Mouse (Mus musculus): Measurements from ENCODE around the gene Mybl2. TPM values are rescaled to one million over a fixed set of nuclear protein-coding genes. Genes with fewer than 3 reads are reported as not detected.

The Mybl2 gene
- polyA plus RNA-seq, 1 experiment from 2014 or later = 16.0 TPM

- Histone ChIP-seq H3K9me3 (ENCODE audit: control insufficient read depth, low read length) (no peaks in the 10 kb centered on the region), H3K4me1 (ENCODE audit: control insufficient read depth, insufficient read depth, low read length) (no peaks in the 10 kb centered on the region), H3K4me2 (ENCODE audit: low read depth, low read length) (no peak overlapping the region), H3K9ac (ENCODE audit: low read depth, low read length) (no peak overlapping the region), H3K36me3 (ENCODE audit: control insufficient read depth, insufficient read depth, low read length) (peaks cover 17% of the 10 kb centered on the region; the same call in 1 of the 2 replicates), H3K4me3 (ENCODE audit: low read depth, low read length) (no peak overlapping the region), H3K27ac (replicated peaks; ENCODE audit: low read depth, low read length) (no peak overlapping the region), H3K27me3 (replicated peaks; ENCODE audit: control insufficient read depth, insufficient read depth, low read length) (no peaks in the 10 kb centered on the region)
- DNase-seq (ENCODE audit: low spot score) = no peak
- no peak for ATAC-seq (ENCODE audit: low read depth)
- 92% methylated on average over 12 of the region's 12 CpGs for WGBS
Observed at GRCm38 (mm10) chr2:163074808-163075207, 20.3 kb downstream of the Mybl2 start.

- no peak for ATAC-seq (ENCODE audit: low read depth)
- H3K4me3 ChIP-seq (ENCODE audit: low read depth, low read length) = no peak overlapping the region
- no peaks in the 10 kb centered on the region for H3K9me3 ChIP-seq (ENCODE audit: control insufficient read depth, low read length)
- H3K9ac ChIP-seq (ENCODE audit: low read depth, low read length) = no peak overlapping the region
- no peaks in the 10 kb centered on the region for H3K4me1 ChIP-seq (ENCODE audit: control insufficient read depth, insufficient read depth, low read length)
- peaks cover 18% of the 10 kb centered on the region; the same call in 1 of the 2 replicates for H3K36me3 ChIP-seq (ENCODE audit: control insufficient read depth, insufficient read depth, low read length)
- no peaks in the 10 kb centered on the region for H3K27me3 ChIP-seq (replicated peaks; ENCODE audit: control insufficient read depth, insufficient read depth, low read length)
- H3K27ac ChIP-seq (replicated peaks; ENCODE audit: low read depth, low read length) = no peak overlapping the region
- WGBS = 65% methylated on average over 3 of the region's 3 CpGs
- no peak overlapping the region for H3K4me2 ChIP-seq (ENCODE audit: low read depth, low read length)
- peak; percentile 10 for DNase-seq (ENCODE audit: low spot score)
Observed at GRCm38 (mm10) chr2:163075234-163075633, 20.7 kb downstream of the Mybl2 start.

GRCm38 (mm10) chr2:163079041-163079440, 24.6 kb downstream of the Mybl2 start:
- Histone ChIP-seq H3K9me3 (ENCODE audit: control insufficient read depth, low read length) (no peaks in the 10 kb centered on the region), H3K4me2 (ENCODE audit: low read depth, low read length) (no peak overlapping the region), H3K27me3 (replicated peaks; ENCODE audit: control insufficient read depth, insufficient read depth, low read length) (no peaks in the 10 kb centered on the region), H3K4me1 (ENCODE audit: control insufficient read depth, insufficient read depth, low read length) (no peaks in the 10 kb centered on the region), H3K36me3 (ENCODE audit: control insufficient read depth, insufficient read depth, low read length) (peaks cover 17% of the 10 kb centered on the region; the same call in 1 of the 2 replicates), H3K9ac (ENCODE audit: low read depth, low read length) (no peak overlapping the region), H3K4me3 (ENCODE audit: low read depth, low read length) (no peak overlapping the region), H3K27ac (replicated peaks; ENCODE audit: low read depth, low read length) (no peak overlapping the region)
- no peak for DNase-seq (ENCODE audit: low spot score)
- ATAC-seq (ENCODE audit: low read depth) = no peak
- WGBS = 93% methylated on average over 4 of the region's 4 CpGs

GRCm38 (mm10) chr2:163082591-163082990, 28.1 kb downstream of the Mybl2 start:
- 78% methylated on average over 2 of the region's 5 CpGs for WGBS
- no peaks in the 10 kb centered on the region for H3K9me3 ChIP-seq (ENCODE audit: control insufficient read depth, low read length)
- DNase-seq (ENCODE audit: low spot score) = no peak
- H3K27me3 ChIP-seq (replicated peaks; ENCODE audit: control insufficient read depth, insufficient read depth, low read length) = no peaks in the 10 kb centered on the region
- H3K4me1 ChIP-seq (ENCODE audit: control insufficient read depth, insufficient read depth, low read length) = no peaks in the 10 kb centered on the region
- H3K36me3 ChIP-seq (ENCODE audit: control insufficient read depth, insufficient read depth, low read length) = peaks cover 12% of the 10 kb centered on the region; the same call in 1 of the 2 replicates
- H3K9ac ChIP-seq (ENCODE audit: low read depth, low read length) = no peak overlapping the region
- H3K27ac ChIP-seq (replicated peaks; ENCODE audit: low read depth, low read length) = no peak overlapping the region
- H3K4me3 ChIP-seq (ENCODE audit: low read depth, low read length) = no peak overlapping the region
- no peak overlapping the region for H3K4me2 ChIP-seq (ENCODE audit: low read depth, low read length)
- ATAC-seq (ENCODE audit: low read depth) = no peak

- Histone ChIP-seq H3K9ac (ENCODE audit: low read depth, low read length) (no peak overlapping the region), H3K4me2 (ENCODE audit: low read depth, low read length) (no peak overlapping the region), H3K4me1 (ENCODE audit: control insufficient read depth, insufficient read depth, low read length) (no peaks in the 10 kb centered on the region), H3K9me3 (ENCODE audit: control insufficient read depth, low read length) (no peaks in the 10 kb centered on the region), H3K27me3 (replicated peaks; ENCODE audit: control insufficient read depth, insufficient read depth, low read length) (no peaks in the 10 kb centered on the region), H3K27ac (replicated peaks; ENCODE audit: low read depth, low read length) (no peak overlapping the region), H3K36me3 (ENCODE audit: control insufficient read depth, insufficient read depth, low read length) (peaks cover 12% of the 10 kb centered on the region; the same call in 1 of the 2 replicates), H3K4me3 (ENCODE audit: low read depth, low read length) (no peak overlapping the region)
- ATAC-seq (ENCODE audit: low read depth) (no peak), DNase-seq (ENCODE audit: low spot score) (no peak)
- WGBS = 100% methylated on average over 3 of the region's 3 CpGs
Observed at GRCm38 (mm10) chr2:163084519-163084918, 30.0 kb downstream of the Mybl2 start.

GRCm38 (mm10) chr2:163085047-163085446, 30.6 kb downstream of the Mybl2 start:
- Histone ChIP-seq H3K36me3 (ENCODE audit: control insufficient read depth, insufficient read depth, low read length) (peaks cover 9% of the 10 kb centered on the region; the same call in 1 of the 2 replicates), H3K4me2 (ENCODE audit: low read depth, low read length) (no peak overlapping the region), H3K4me3 (ENCODE audit: low read depth, low read length) (no peak overlapping the region), H3K9ac (ENCODE audit: low read depth, low read length) (no peak overlapping the region), H3K27me3 (replicated peaks; ENCODE audit: control insufficient read depth, insufficient read depth, low read length) (no peaks in the 10 kb centered on the region), H3K9me3 (ENCODE audit: control insufficient read depth, low read length) (no peaks in the 10 kb centered on the region), H3K27ac (replicated peaks; ENCODE audit: low read depth, low read length) (no peak overlapping the region), H3K4me1 (ENCODE audit: control insufficient read depth, insufficient read depth, low read length) (no peaks in the 10 kb centered on the region)
- DNase-seq (ENCODE audit: low spot score) = no peak
- WGBS = 82% methylated on average over 6 of the region's 6 CpGs
- no peak for ATAC-seq (ENCODE audit: low read depth)

GRCm38 (mm10) chr2:163086561-163086960, 32.1 kb downstream of the Mybl2 start:
- ATAC-seq (ENCODE audit: low read depth) (no peak), DNase-seq (ENCODE audit: low spot score) (no peak)
- Histone ChIP-seq H3K36me3 (ENCODE audit: control insufficient read depth, insufficient read depth, low read length) (peaks cover 9% of the 10 kb centered on the region; the same call in 1 of the 2 replicates), H3K27me3 (replicated peaks; ENCODE audit: control insufficient read depth, insufficient read depth, low read length) (no peaks in the 10 kb centered on the region), H3K9me3 (ENCODE audit: control insufficient read depth, low read length) (no peaks in the 10 kb centered on the region), H3K4me3 (ENCODE audit: low read depth, low read length) (no peak overlapping the region), H3K9ac (ENCODE audit: low read depth, low read length) (no peak overlapping the region), H3K27ac (replicated peaks; ENCODE audit: low read depth, low read length) (no peak overlapping the region), H3K4me1 (ENCODE audit: control insufficient read depth, insufficient read depth, low read length) (no peaks in the 10 kb centered on the region), H3K4me2 (ENCODE audit: low read depth, low read length) (no peak overlapping the region)
- WGBS = 76% methylated on average over 8 of the region's 8 CpGs

GRCm38 (mm10) chr2:163087728-163088127, 33.2 kb downstream of the Mybl2 start, which contains the start of gene Gtsf1l:
TSS of gene Gtsf1l (minus strand) at chr2:163087855.
- ATAC-seq (ENCODE audit: low read depth) = no peak
- H3K4me1 ChIP-seq (ENCODE audit: control insufficient read depth, insufficient read depth, low read length) = no peaks in the 10 kb centered on the region
- no peak within 1 kb of the TSS for H3K9ac ChIP-seq (ENCODE audit: low read depth, low read length)
- no peak within 1 kb of the TSS for H3K4me2 ChIP-seq (ENCODE audit: low read depth, low read length)
- H3K9me3 ChIP-seq (ENCODE audit: control insufficient read depth, low read length) = no peaks in the 10 kb centered on the region
- DNase-seq (ENCODE audit: low spot score) = no peak
- 0 out of 2 replicates have a peak, but pooled peaks cover 5% of the 10 kb centered on the region for H3K36me3 ChIP-seq (ENCODE audit: control insufficient read depth, insufficient read depth, low read length)
- H3K4me3 ChIP-seq (ENCODE audit: low read depth, low read length) = no peak within 1 kb of the TSS
- no peak within 1 kb of the TSS for H3K27ac ChIP-seq (replicated peaks; ENCODE audit: low read depth, low read length)
- WGBS = 80% methylated on average over 9 of the region's 9 CpGs
- H3K27me3 ChIP-seq (replicated peaks; ENCODE audit: control insufficient read depth, insufficient read depth, low read length) = no peaks in the 10 kb centered on the region

GRCm38 (mm10) chr2:163089475-163090123, 35.1 kb downstream of the Mybl2 start:
- no peak overlapping the region for H3K4me3 ChIP-seq (ENCODE audit: low read depth, low read length)
- ATAC-seq (ENCODE audit: low read depth) = no peak
- no peaks in the 10 kb centered on the region for H3K27me3 ChIP-seq (replicated peaks; ENCODE audit: control insufficient read depth, insufficient read depth, low read length)
- WGBS = 75% methylated on average over 5 of the region's 5 CpGs
- DNase-seq (ENCODE audit: low spot score) = no peak
- H3K27ac ChIP-seq (replicated peaks; ENCODE audit: low read depth, low read length) = no peak overlapping the region
- H3K4me2 ChIP-seq (ENCODE audit: low read depth, low read length) = no peak overlapping the region
- no peak overlapping the region for H3K9ac ChIP-seq (ENCODE audit: low read depth, low read length)
- H3K4me1 ChIP-seq (ENCODE audit: control insufficient read depth, insufficient read depth, low read length) = no peaks in the 10 kb centered on the region
- no peaks in the 10 kb centered on the region for H3K9me3 ChIP-seq (ENCODE audit: control insufficient read depth, low read length)
- H3K36me3 ChIP-seq (ENCODE audit: control insufficient read depth, insufficient read depth, low read length) = no peaks in the 10 kb centered on the region
